Mouse (Mus musculus) kidney, adult 2 months (tissue): Measurements from ENCODE around the gene Catsperg1.

Source experiments
- CTCF ChIP-seq: fragments of 200-500 bp; conservative IDR thresholded peaks from 2 replicates; pipeline ENCODE4 v1.5.1; 2011; ENCODE audit warnings: low read depth, mild to moderate bottlenecking, control low read depth, low read length, moderate library complexity, mixed read lengths; ENCODE audit not compliant: insufficient read depth, insufficient read length
- POLR2A ChIP-seq: fragments of 200-500 bp; IDR thresholded peaks from one replicate; pipeline ENCODE4 v1.6.1; 2011; ENCODE audit warnings: low read depth, low read length, control low read depth

- no peak for TF ChIP-seq POLR2A
- no peak for TF ChIP-seq CTCF
Observed at GRCm38 (mm10) chr7:29179323-29179722, 34.5 kb downstream of the Catsperg1 start.
